Mouse (Mus musculus): ENCODE measurements around the gene Zbtb45.
A peak's percentile ranks its signal among the peaks of the same experiment; 100 is the strongest.

DNA sequence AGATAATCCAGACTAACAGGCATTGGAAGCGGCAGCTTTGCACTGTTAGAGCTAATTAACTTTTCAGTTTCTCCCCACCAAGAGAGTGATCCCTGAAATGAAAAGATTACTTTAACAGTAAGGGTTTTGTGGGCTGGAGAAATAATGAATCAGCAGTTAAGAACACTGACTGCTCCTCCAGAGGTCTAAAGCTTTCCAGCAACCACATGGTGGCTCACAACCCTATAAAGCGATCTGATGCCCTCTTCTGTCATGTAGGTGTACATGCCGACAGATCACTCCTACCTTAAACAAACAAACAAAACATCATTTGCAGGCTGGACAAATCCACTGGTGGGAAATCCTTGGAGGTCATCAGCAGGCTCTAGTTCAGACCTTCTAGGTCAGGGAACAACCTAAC, 54.9 kb downstream of the Zbtb45 start:
- peak; percentile 53 for TF ChIP-seq CTCF (IDR thresholded peaks at IDR 0.05; ENCODE audit: low read depth)
- TF ChIP-seq EP300 (IDR thresholded peaks at IDR 0.05; ENCODE audit: low read depth): no peak

All from liver, embryonic 14.5 days (tissue).